Mouse (Mus musculus) olfactory bulb, adult 2 months (tissue): ENCODE measurements around the gene Epdr1.

Experiments
- CTCF ChIP-seq: fragments of 200-500 bp; IDR thresholded peaks from 2 replicates; pipeline ENCODE4 v1.5.1; 2012; ENCODE audit warnings: low read depth, mild to moderate bottlenecking, low read length, moderate library complexity; ENCODE audit not compliant: insufficient read depth
- POLR2A ChIP-seq: fragments of 200-500 bp; IDR thresholded peaks from 2 replicates; pipeline ENCODE4 v1.6.1; 2012; ENCODE audit warnings: mild to moderate bottlenecking, low read depth, low read length, moderate library complexity; ENCODE audit not compliant: insufficient read depth

DNA sequence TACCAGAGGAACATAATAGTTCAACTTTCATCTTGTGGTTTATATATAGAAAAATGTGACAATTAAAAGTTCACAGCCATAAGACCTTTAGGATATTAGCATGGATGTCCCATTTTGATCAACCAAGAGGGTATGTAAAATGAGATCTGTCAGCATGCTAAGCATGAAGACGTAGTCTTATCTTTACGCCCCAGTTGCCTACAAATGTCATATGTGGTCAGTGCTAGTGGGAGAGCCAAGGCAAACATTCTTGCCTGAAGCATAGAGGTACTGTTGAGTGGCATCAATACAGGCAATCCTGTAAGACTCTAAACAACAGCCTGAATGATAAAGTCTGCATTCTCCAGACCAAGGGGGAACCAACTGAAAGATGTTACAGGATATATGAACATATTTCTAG lies 32.7 kb upstream of the Epdr1 start:
- TF ChIP-seq CTCF (no peak), POLR2A (no peak)
